Mouse (Mus musculus): ENCODE measurements around the gene Scel. TPM values are rescaled to one million over a fixed set of nuclear protein-coding genes. Genes with fewer than 3 reads are reported as not detected.

The Scel gene
- polyA plus RNA-seq, 1 experiment from 2014 or later, result 0.31 TPM

DNA sequence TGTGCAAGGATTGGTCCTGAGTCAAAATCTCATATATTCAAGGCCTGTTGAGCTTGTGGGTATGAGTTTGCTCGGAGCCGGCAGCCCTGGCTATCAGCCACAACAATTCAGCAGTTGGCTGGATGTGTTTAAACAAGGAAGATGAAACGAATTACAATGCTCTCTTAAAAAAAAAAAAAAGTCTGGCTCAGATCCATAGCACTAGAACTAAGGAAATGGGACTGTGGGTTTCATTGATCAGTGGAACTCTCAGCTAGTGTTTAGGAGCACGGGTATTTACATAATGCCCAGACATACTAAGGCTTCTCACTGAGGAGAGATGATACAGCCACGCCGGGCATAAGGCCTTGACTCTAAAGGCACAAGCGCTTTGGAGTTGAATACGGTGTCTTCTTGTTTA is 32.6 kb downstream of the Scel start:
- no peak for ATAC-seq (ENCODE audit: insufficient number of reproducible peaks, low FRiP score)
- 65% methylated on average over 8 of the region's 8 CpGs for WGBS
- H3K4me2 ChIP-seq, result no peak overlapping the region
- no peaks in the 10 kb centered on the region for H3K9me3 ChIP-seq (replicated peaks)
- no peaks in the 10 kb centered on the region for H3K36me3 ChIP-seq
- no peak overlapping the region for H3K4me3 ChIP-seq
- H3K4me1 ChIP-seq (replicated peaks), result no peaks in the 10 kb centered on the region
- no peak overlapping the region for H3K9ac ChIP-seq
- H3K27ac ChIP-seq (ENCODE audit: poor library complexity, severe bottlenecking), result no peak overlapping the region
- no peaks in the 10 kb centered on the region; the same call in 1 of the 2 replicates for H3K27me3 ChIP-seq (replicated peaks)

- no peak overlapping the region for H3K4me3 ChIP-seq
- WGBS, result 84% methylated on average over 12 of the region's 12 CpGs
- H3K27me3 ChIP-seq (replicated peaks), result no peaks in the 10 kb centered on the region; the same call in 1 of the 2 replicates
- no peak for ATAC-seq (ENCODE audit: insufficient number of reproducible peaks, low FRiP score)
- H3K36me3 ChIP-seq, result no peaks in the 10 kb centered on the region
- H3K27ac ChIP-seq (ENCODE audit: poor library complexity, severe bottlenecking), result no peak overlapping the region
- no peak overlapping the region for H3K4me2 ChIP-seq
- H3K9ac ChIP-seq, result no peak overlapping the region
- H3K4me1 ChIP-seq (replicated peaks), result no peaks in the 10 kb centered on the region
- no peaks in the 10 kb centered on the region for H3K9me3 ChIP-seq (replicated peaks)
Observed at GRCm38 (mm10) chr14:103546246-103546645, 33.1 kb downstream of the Scel start.

DNA sequence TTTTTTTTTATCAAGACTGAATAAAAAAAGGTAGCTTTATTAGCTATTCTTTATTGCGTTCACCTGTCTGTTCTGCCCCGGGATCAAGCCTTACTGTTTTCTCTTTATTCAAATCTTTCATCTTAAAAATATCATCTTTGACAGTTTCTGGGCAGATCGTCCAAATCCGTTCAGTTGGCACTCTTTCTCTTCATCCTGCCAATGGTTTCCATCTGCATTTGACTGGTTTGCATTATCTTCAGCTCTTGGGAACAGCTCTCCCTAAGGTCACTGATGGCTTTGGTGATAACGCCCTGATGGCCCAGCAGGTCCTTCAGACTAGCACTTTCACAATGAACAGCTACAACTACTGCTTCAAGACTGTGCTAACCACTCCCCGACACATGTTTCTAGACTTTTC is 35.1 kb downstream of the Scel start:
- no peaks in the 10 kb centered on the region for H3K4me1 ChIP-seq (replicated peaks)
- no peak overlapping the region for H3K9ac ChIP-seq
- no peak for ATAC-seq (ENCODE audit: insufficient number of reproducible peaks, low FRiP score)
- H3K4me3 ChIP-seq, result no peak overlapping the region
- no peaks in the 10 kb centered on the region for H3K9me3 ChIP-seq (replicated peaks)
- no peaks in the 10 kb centered on the region; the same call in 1 of the 2 replicates for H3K27me3 ChIP-seq (replicated peaks)
- H3K4me2 ChIP-seq, result no peak overlapping the region
- no peak overlapping the region for H3K27ac ChIP-seq (ENCODE audit: poor library complexity, severe bottlenecking)
- no peaks in the 10 kb centered on the region for H3K36me3 ChIP-seq
- 77% methylated on average over 6 of the region's 6 CpGs for WGBS

- ATAC-seq (ENCODE audit: insufficient number of reproducible peaks, low FRiP score), result no peak
- Histone ChIP-seq H3K4me3 (no peak overlapping the region), H3K36me3 (no peaks in the 10 kb centered on the region), H3K27me3 (replicated peaks) (no peaks in the 10 kb centered on the region; the same call in 1 of the 2 replicates), H3K27ac (ENCODE audit: poor library complexity, severe bottlenecking) (no peak overlapping the region), H3K9me3 (replicated peaks) (no peaks in the 10 kb centered on the region), H3K4me1 (replicated peaks) (no peaks in the 10 kb centered on the region), H3K4me2 (no peak overlapping the region), H3K9ac (no peak overlapping the region)
- WGBS, result 16% methylated on average over 8 of the region's 8 CpGs
Observed at GRCm38 (mm10) chr14:103550480-103550879, 37.3 kb downstream of the Scel start.

- Histone ChIP-seq H3K27ac (ENCODE audit: poor library complexity, severe bottlenecking) (no peak overlapping the region), H3K27me3 (replicated peaks) (no peaks in the 10 kb centered on the region; the same call in 1 of the 2 replicates), H3K4me3 (no peak overlapping the region), H3K9me3 (replicated peaks) (no peaks in the 10 kb centered on the region), H3K9ac (no peak overlapping the region), H3K36me3 (no peaks in the 10 kb centered on the region), H3K4me1 (replicated peaks) (no peaks in the 10 kb centered on the region), H3K4me2 (no peak overlapping the region)
- WGBS, result 72% methylated on average over 10 of the region's 10 CpGs
- ATAC-seq (ENCODE audit: insufficient number of reproducible peaks, low FRiP score), result no peak
Observed at GRCm38 (mm10) chr14:103550921-103551320, 37.8 kb downstream of the Scel start.

DNA sequence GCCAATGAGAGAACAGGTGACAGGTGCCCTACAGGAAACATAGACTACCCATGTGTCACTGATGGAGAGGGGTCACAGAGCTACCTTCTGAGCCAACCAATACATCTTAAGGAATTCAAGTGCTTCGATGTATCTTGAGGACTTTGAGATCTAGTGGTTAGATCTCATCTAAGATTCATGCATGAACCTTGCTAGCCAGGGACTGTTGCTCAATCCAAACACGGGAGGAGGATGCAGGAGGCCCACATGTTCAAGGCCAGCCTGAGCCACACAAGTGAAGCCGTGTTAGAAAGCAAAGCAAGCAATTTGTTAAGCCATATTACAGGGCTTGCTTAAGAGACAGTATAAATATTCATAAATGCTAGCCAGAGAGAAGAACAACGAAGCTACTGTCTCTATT is 38.8 kb downstream of the Scel start:
- Histone ChIP-seq H3K9me3 (replicated peaks) (no peaks in the 10 kb centered on the region), H3K27me3 (replicated peaks) (no peaks in the 10 kb centered on the region; the same call in 1 of the 2 replicates), H3K9ac (no peak overlapping the region), H3K4me2 (no peak overlapping the region), H3K36me3 (no peaks in the 10 kb centered on the region), H3K4me3 (no peak overlapping the region), H3K4me1 (replicated peaks) (no peaks in the 10 kb centered on the region), H3K27ac (ENCODE audit: poor library complexity, severe bottlenecking) (no peak overlapping the region)
- 76% methylated on average over 4 of the region's 4 CpGs for WGBS
- ATAC-seq (ENCODE audit: insufficient number of reproducible peaks, low FRiP score), result no peak

DNA sequence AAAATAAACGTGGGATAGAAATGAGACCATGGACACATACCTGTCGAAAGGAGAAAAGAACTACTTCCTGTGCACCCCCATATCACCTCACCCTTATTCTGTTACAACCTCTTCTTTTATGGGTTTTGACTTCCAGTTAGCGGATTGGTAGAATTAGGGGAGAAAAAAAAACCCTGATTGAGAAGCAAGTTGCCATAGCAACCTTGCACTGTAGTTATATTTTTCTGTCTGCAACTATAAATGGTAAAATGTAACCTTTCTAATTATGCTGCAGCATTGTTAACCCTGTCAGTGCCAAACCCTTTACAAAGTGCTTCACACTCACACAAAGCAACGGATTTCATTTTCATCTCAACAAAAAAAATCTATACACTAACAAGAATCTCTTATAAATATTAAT is 39.2 kb downstream of the Scel start:
- WGBS, result 73% methylated on average over 4 of the region's 4 CpGs
- H3K27ac ChIP-seq (ENCODE audit: poor library complexity, severe bottlenecking), result no peak overlapping the region
- no peak for ATAC-seq (ENCODE audit: insufficient number of reproducible peaks, low FRiP score)
- H3K36me3 ChIP-seq, result no peaks in the 10 kb centered on the region
- H3K4me1 ChIP-seq (replicated peaks), result no peaks in the 10 kb centered on the region
- no peak overlapping the region for H3K4me2 ChIP-seq
- no peak overlapping the region for H3K9ac ChIP-seq
- H3K27me3 ChIP-seq (replicated peaks), result no peaks in the 10 kb centered on the region; the same call in 1 of the 2 replicates
- H3K9me3 ChIP-seq (replicated peaks), result no peaks in the 10 kb centered on the region
- no peak overlapping the region for H3K4me3 ChIP-seq

GRCm38 (mm10) chr14:103556609-103557008 is 43.5 kb downstream of the Scel start:
- Histone ChIP-seq H3K4me3 (no peak overlapping the region), H3K4me2 (no peak overlapping the region), H3K36me3 (no peaks in the 10 kb centered on the region), H3K27me3 (replicated peaks) (no peaks in the 10 kb centered on the region), H3K9ac (no peak overlapping the region), H3K27ac (ENCODE audit: poor library complexity, severe bottlenecking) (no peak overlapping the region), H3K9me3 (replicated peaks) (no peaks in the 10 kb centered on the region), H3K4me1 (replicated peaks) (no peaks in the 10 kb centered on the region)
- ATAC-seq (ENCODE audit: insufficient number of reproducible peaks, low FRiP score), result no peak
- WGBS, result 52% methylated on average over 5 of the region's 5 CpGs

DNA sequence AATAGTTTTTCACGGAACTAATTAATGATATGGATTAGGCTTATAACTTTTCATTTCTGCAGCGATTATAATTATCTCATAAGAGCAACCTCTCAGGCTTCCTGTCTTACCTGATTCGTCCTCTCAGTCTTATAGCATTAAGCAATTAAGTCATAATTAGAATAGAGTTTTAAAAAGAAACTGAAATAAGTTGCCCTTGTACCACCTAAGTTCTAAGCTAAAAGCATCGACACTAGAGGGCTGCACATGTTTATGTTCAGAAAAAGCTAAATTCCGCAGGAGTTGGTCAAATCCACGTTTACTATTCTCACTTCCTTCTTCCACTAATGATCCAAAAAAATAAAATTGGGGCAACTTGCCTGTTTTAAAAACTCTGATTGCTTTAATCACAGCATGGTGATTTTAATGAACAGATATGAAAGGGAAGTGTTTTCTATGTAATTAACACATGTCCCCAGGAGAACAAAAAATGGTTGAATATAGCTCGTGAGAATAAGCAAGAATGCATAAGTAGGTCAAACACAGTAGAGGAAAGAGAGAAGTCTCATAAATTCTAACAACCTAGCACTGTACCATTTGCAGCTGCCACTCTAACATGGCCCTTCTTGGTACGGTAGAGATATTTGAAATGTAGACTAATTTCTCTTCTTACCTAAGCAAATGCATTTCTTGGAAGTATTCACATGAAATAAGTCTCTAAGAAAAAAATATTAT is 48.4 kb downstream of the Scel start:
- H3K9me3 ChIP-seq (replicated peaks), result no peaks in the 10 kb centered on the region
- ATAC-seq (ENCODE audit: insufficient number of reproducible peaks, low FRiP score), result no peak
- 77% methylated on average over 8 of the region's 8 CpGs for WGBS
- no peak overlapping the region for H3K9ac ChIP-seq
- H3K27ac ChIP-seq (ENCODE audit: poor library complexity, severe bottlenecking), result no peak overlapping the region
- H3K4me3 ChIP-seq, result no peak overlapping the region
- H3K4me2 ChIP-seq, result no peak overlapping the region
- H3K4me1 ChIP-seq (replicated peaks), result no peaks in the 10 kb centered on the region
- H3K36me3 ChIP-seq, result no peaks in the 10 kb centered on the region
- no peaks in the 10 kb centered on the region for H3K27me3 ChIP-seq (replicated peaks)

DNA sequence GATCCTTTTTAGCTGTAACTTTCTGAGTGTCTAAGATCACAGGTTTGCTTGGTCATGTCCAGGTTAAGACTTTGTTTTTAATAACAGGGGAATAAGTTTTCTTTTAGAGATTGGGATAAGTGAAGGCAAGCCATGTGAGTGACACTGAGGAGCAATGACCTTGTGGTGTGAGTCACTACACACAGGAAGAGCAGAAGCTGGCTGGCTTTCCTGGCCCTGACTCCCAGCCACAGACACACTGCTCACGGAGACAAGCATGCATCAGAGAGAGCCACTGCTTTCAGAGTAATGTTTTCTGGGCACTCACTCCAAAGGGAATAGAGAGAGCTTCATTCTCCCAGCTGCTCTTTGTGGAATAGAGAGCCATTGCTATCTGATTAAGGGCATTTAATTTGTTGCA is 54.8 kb downstream of the Scel start:
- Histone ChIP-seq H3K27me3 (replicated peaks) (no peaks in the 10 kb centered on the region), H3K9ac (no peak overlapping the region), H3K36me3 (no peaks in the 10 kb centered on the region), H3K9me3 (replicated peaks) (no peaks in the 10 kb centered on the region), H3K4me1 (replicated peaks) (no peaks in the 10 kb centered on the region), H3K27ac (ENCODE audit: poor library complexity, severe bottlenecking) (no peak overlapping the region), H3K4me3 (no peak overlapping the region), H3K4me2 (no peak overlapping the region)
- 39% methylated on average over 1 of the region's 1 CpGs for WGBS
- no peak for ATAC-seq (ENCODE audit: insufficient number of reproducible peaks, low FRiP score)

DNA sequence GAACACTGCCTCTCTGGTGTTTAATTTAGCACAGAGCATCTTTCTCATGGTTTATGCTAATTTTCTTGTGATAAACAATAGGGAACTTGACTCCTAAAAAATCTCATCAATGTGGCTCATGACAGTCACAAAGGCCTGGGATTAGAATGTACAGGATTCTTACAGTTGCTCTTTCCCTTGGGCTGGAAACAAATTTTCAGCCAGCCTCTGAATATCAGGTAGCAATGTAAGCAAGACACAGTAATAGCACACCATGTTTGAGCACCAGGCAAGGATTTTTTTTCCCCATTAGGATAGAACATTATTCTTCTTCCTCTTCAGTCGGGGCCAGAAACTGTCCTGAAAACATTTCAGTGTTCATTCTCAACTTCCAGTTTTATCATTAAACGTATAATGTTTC is 55.3 kb downstream of the Scel start:
- no peak overlapping the region for H3K4me2 ChIP-seq
- H3K4me1 ChIP-seq (replicated peaks), result no peaks in the 10 kb centered on the region
- H3K9ac ChIP-seq, result no peak overlapping the region
- no peak overlapping the region for H3K4me3 ChIP-seq
- H3K27me3 ChIP-seq (replicated peaks), result no peaks in the 10 kb centered on the region
- ATAC-seq (ENCODE audit: insufficient number of reproducible peaks, low FRiP score), result no peak
- 57% methylated on average over 2 of the region's 2 CpGs for WGBS
- H3K9me3 ChIP-seq (replicated peaks), result no peaks in the 10 kb centered on the region
- no peak overlapping the region for H3K27ac ChIP-seq (ENCODE audit: poor library complexity, severe bottlenecking)
- no peaks in the 10 kb centered on the region for H3K36me3 ChIP-seq

Measured in heart, embryonic 12.5 days (tissue).